Mouse (Mus musculus) midbrain, embryonic 13.5 days (tissue): ENCODE data around the gene Lamb2. TPM values are rescaled to one million over a fixed set of nuclear protein-coding genes. Genes with fewer than 3 reads are reported as not detected.
A peak's percentile ranks its signal among the peaks of the same experiment; 100 is the strongest.

Experiments used
- ATAC-seq: fragments of 200-750 bp; cut with Nextera tagmentation; 2 replicates; pipeline ENCODE4 v1.8.0; 2017; ENCODE audit warnings: mild to moderate bottlenecking, moderate TSS enrichment, moderate library complexity
- H3K27ac ChIP-seq: fragments of 300-500 bp; sonication (generic); 2 replicates; pipeline ENCODE4 v1.5.1; 2015; ENCODE audit warnings: inconsistent platforms, mild to moderate bottlenecking, moderate library complexity
- H3K27me3 ChIP-seq: fragments of 300-500 bp; sonication (generic); 2 replicates; pipeline ENCODE4 v1.6.1; 2015; ENCODE audit warnings: mild to moderate bottlenecking, inconsistent platforms
- H3K36me3 ChIP-seq: fragments of 300-500 bp; sonication (generic); 2 replicates; pipeline ENCODE4 v1.6.1; 2015; ENCODE audit warnings: mild to moderate bottlenecking, inconsistent platforms
- H3K4me1 ChIP-seq: fragments of 300-500 bp; sonication (generic); replicated peaks from 2 replicates; pipeline ENCODE4 v1.6.1; 2015; ENCODE audit warnings: inconsistent platforms
- H3K4me2 ChIP-seq: fragments of 300-500 bp; sonication (generic); replicated peaks from 2 replicates; pipeline ENCODE4 v1.6.1; 2015; ENCODE audit warnings: moderate library complexity, mild to moderate bottlenecking, inconsistent platforms
- H3K4me3 ChIP-seq: fragments of 300-500 bp; sonication (generic); replicated peaks from 2 replicates; pipeline ENCODE4 v1.5.1; 2015; ENCODE audit warnings: mild to moderate bottlenecking, inconsistent platforms
- H3K9ac ChIP-seq: fragments of 300-500 bp; sonication (generic); replicated peaks from 2 replicates; pipeline ENCODE4 v1.6.1; 2015; ENCODE audit warnings: mild to moderate bottlenecking, inconsistent platforms
- H3K9me3 ChIP-seq: fragments of 300-500 bp; sonication (generic); 2 replicates; pipeline ENCODE4 v1.6.1; 2016; ENCODE audit warnings: mild to moderate bottlenecking, inconsistent platforms
- WGBS: fragments of 180-500 bp; shearing (Covaris S2); methylation state at CpG from one replicate; pipeline ENCODE4 v1.1.7; 2015; 5-methylcytosine and 5-hydroxymethylcytosine counted together
- polyA plus RNA-seq: library from polyadenylated mRNA; unstranded; fragments of >200 nt; fragmentation: Nextera tagmentation; extraction: Ambion mirVana; gene quantifications from 2 replicates; pipeline ENCODE4 v1.2.1, GENCODE M21; 2015

Lamb2 gene
- polyA plus RNA-seq, 1 experiment from 2014 or later = 24.1 TPM

GRCm38 (mm10) chr9:108499231-108499630 lies 19.7 kb downstream of the Lamb2 start:
- no peaks in the 10 kb centered on the region for H3K27me3 ChIP-seq
- H3K27ac ChIP-seq = no peak overlapping the region
- ATAC-seq = no peak
- no peak overlapping the region for H3K4me2 ChIP-seq
- H3K36me3 ChIP-seq = peaks cover 96% of the 10 kb centered on the region
- H3K9me3 ChIP-seq = no peaks in the 10 kb centered on the region
- no peak overlapping the region for H3K4me3 ChIP-seq
- WGBS = 96% methylated on average over 7 of the region's 7 CpGs
- H3K4me1 ChIP-seq = no peaks in the 10 kb centered on the region
- H3K9ac ChIP-seq = no peak overlapping the region

- ATAC-seq = no peak
- H3K4me3 ChIP-seq = no peak overlapping the region
- no peaks in the 10 kb centered on the region for H3K4me1 ChIP-seq
- H3K4me2 ChIP-seq = no peak overlapping the region
- H3K27ac ChIP-seq = no peak overlapping the region
- no peaks in the 10 kb centered on the region for H3K9me3 ChIP-seq
- WGBS = 95% methylated on average over 15 of the region's 15 CpGs
- no peak overlapping the region for H3K9ac ChIP-seq
- no peaks in the 10 kb centered on the region for H3K27me3 ChIP-seq
- peaks cover 89% of the 10 kb centered on the region for H3K36me3 ChIP-seq
These were observed 20.4 kb downstream of the Lamb2 start for GRCm38 (mm10) chr9:108499943-108500342.

- H3K27me3 ChIP-seq = no peaks in the 10 kb centered on the region
- H3K36me3 ChIP-seq = peaks cover 38% of the 10 kb centered on the region
- no peak for ATAC-seq
- H3K27ac ChIP-seq = no peak overlapping the region
- H3K9me3 ChIP-seq = no peaks in the 10 kb centered on the region
- 88% methylated on average over 7 of the region's 7 CpGs for WGBS
- H3K4me3 ChIP-seq = peak overlapping the region; percentile 60; the same call in 1 of the 2 replicates
- H3K4me1 ChIP-seq = peaks cover 19% of the 10 kb centered on the region
- H3K4me2 ChIP-seq = peak overlapping the region; percentile 75
- H3K9ac ChIP-seq = no peak overlapping the region
These were observed 27.4 kb downstream of the Lamb2 start for GRCm38 (mm10) chr9:108506901-108507300.

GRCm38 (mm10) chr9:108507619-108508434 lies 28.3 kb downstream of the Lamb2 start, which contains the start of gene Qars:
TSS of gene Qars (plus strand) at chr9:108507706.
- H3K9ac ChIP-seq = peak within 1 kb of the TSS; percentile 64
- peak; percentile 98 for ATAC-seq
- under 1% methylated on average over 37 of the region's 37 CpGs for WGBS

GRCm38 (mm10) chr9:108508776-108509175 lies 29.2 kb downstream of the Lamb2 start:
- no peak for ATAC-seq

More at GRCm38 (mm10) chr9:108507619-108508434, 28.3 kb downstream of the Lamb2 start, which contains the start of gene Qars:
- peak within 1 kb of the TSS; percentile 60 for H3K4me3 ChIP-seq
- no peaks in the 10 kb centered on the region for H3K27me3 ChIP-seq
- H3K4me2 ChIP-seq = peak within 1 kb of the TSS; percentile 75
- peaks cover 38% of the 10 kb centered on the region for H3K36me3 ChIP-seq
- no peaks in the 10 kb centered on the region for H3K9me3 ChIP-seq
- peaks cover 19% of the 10 kb centered on the region for H3K4me1 ChIP-seq
- H3K27ac ChIP-seq = peak within 1 kb of the TSS; percentile 79

GRCm38 (mm10) chr9:108516380-108517251 lies 37.1 kb downstream of the Lamb2 start, which contains the start of gene Qrich1:
TSS of gene Qrich1 (plus strand) at chr9:108516806.
- Histone ChIP-seq H3K4me2 (peak within 1 kb of the TSS; percentile 79), H3K4me3 (peak within 1 kb of the TSS; percentile 96), H3K27ac (peak within 1 kb of the TSS; percentile 99), H3K9ac (peak within 1 kb of the TSS; percentile 93), H3K27me3 (no peaks in the 10 kb centered on the region), H3K4me1 (peaks cover 31% of the 10 kb centered on the region), H3K36me3 (peaks cover 41% of the 10 kb centered on the region), H3K9me3 (no peaks in the 10 kb centered on the region)
- peak; percentile 96 for ATAC-seq
- WGBS = 1% methylated on average over 55 of the region's 55 CpGs

More at GRCm38 (mm10) chr9:108508776-108509175, 29.2 kb downstream of the Lamb2 start:
- Histone ChIP-seq H3K27me3 (no peaks in the 10 kb centered on the region), H3K4me1 (peaks cover 19% of the 10 kb centered on the region), H3K9me3 (no peaks in the 10 kb centered on the region), H3K27ac (no peak overlapping the region), H3K36me3 (peaks cover 38% of the 10 kb centered on the region), H3K4me2 (peak overlapping the region; percentile 75), H3K4me3 (peak overlapping the region; percentile 60), H3K9ac (peak overlapping the region; percentile 64; the same call in 1 of the 2 replicates)
- WGBS = 87% methylated on average over 7 of the region's 7 CpGs

- under 1% methylated on average over 76 of the region's 95 CpGs for WGBS
- no peaks in the 10 kb centered on the region for H3K9me3 ChIP-seq
These were observed 37.9 kb downstream of the Lamb2 start for GRCm38 (mm10) chr9:108517253-108517930.

GRCm38 (mm10) chr9:108517931-108518332 lies 38.4 kb downstream of the Lamb2 start:
- Histone ChIP-seq H3K27ac (peak overlapping the region; percentile 99), H3K27me3 (no peaks in the 10 kb centered on the region), H3K4me2 (peak overlapping the region; percentile 79), H3K4me1 (peaks cover 38% of the 10 kb centered on the region), H3K36me3 (peaks cover 28% of the 10 kb centered on the region), H3K9me3 (no peaks in the 10 kb centered on the region), H3K4me3 (peak overlapping the region; percentile 96), H3K9ac (peak overlapping the region; percentile 93)
- no peak for ATAC-seq
- WGBS = 0% methylated on average over 13 of the region's 13 CpGs

More at GRCm38 (mm10) chr9:108517253-108517930, 37.9 kb downstream of the Lamb2 start:
- ATAC-seq = peak; percentile 88
- Histone ChIP-seq H3K27ac (peak overlapping the region; percentile 99), H3K36me3 (peaks cover 34% of the 10 kb centered on the region), H3K9ac (peak overlapping the region; percentile 93), H3K27me3 (no peaks in the 10 kb centered on the region), H3K4me2 (peak overlapping the region; percentile 79), H3K4me3 (peak overlapping the region; percentile 96), H3K4me1 (peaks cover 38% of the 10 kb centered on the region)

- Histone ChIP-seq H3K4me2 (no peak overlapping the region), H3K4me1 (peaks cover 31% of the 10 kb centered on the region), H3K9me3 (no peaks in the 10 kb centered on the region), H3K9ac (no peak overlapping the region), H3K27me3 (no peaks in the 10 kb centered on the region), H3K36me3 (peaks cover 7% of the 10 kb centered on the region; the same call in 1 of the 2 replicates), H3K27ac (no peak overlapping the region), H3K4me3 (no peak overlapping the region)
- WGBS = 93% methylated on average over 2 of the region's 2 CpGs
- no peak for ATAC-seq
These were observed 42.1 kb downstream of the Lamb2 start for GRCm38 (mm10) chr9:108521604-108522003.

GRCm38 (mm10) chr9:108523341-108523740 lies 43.8 kb downstream of the Lamb2 start:
- Histone ChIP-seq H3K27me3 (no peaks in the 10 kb centered on the region), H3K27ac (no peak overlapping the region), H3K9ac (no peak overlapping the region), H3K4me1 (peaks cover 31% of the 10 kb centered on the region), H3K36me3 (peaks cover 10% of the 10 kb centered on the region), H3K4me2 (no peak overlapping the region), H3K4me3 (no peak overlapping the region), H3K9me3 (no peaks in the 10 kb centered on the region)
- no peak for ATAC-seq
- WGBS = 94% methylated on average over 4 of the region's 4 CpGs

GRCm38 (mm10) chr9:108525400-108525799 lies 45.9 kb downstream of the Lamb2 start:
- H3K27me3 ChIP-seq = no peaks in the 10 kb centered on the region
- WGBS = 91% methylated on average over 3 of the region's 3 CpGs
- H3K4me1 ChIP-seq = peaks cover 13% of the 10 kb centered on the region
- H3K9ac ChIP-seq = no peak overlapping the region
- H3K4me2 ChIP-seq = no peak overlapping the region
- H3K9me3 ChIP-seq = no peaks in the 10 kb centered on the region
- H3K4me3 ChIP-seq = no peak overlapping the region
- H3K36me3 ChIP-seq = peaks cover 30% of the 10 kb centered on the region
- ATAC-seq = no peak
- no peak overlapping the region for H3K27ac ChIP-seq
